Mouse (Mus musculus) gastrocnemius, adult 2 months (tissue): ENCODE results near the gene Slc12a7. TPM values are rescaled to one million over a fixed set of nuclear protein-coding genes. Genes with fewer than 3 reads are reported as not detected.
"Not testable (repeated sequence)": the region's sequence is repeated elsewhere in the genome, so short reads cannot be mapped to it uniquely, and the experiment has no call there.

Experiments used
- DNase-seq: peaks from one replicate; pipeline ENCODE4 v3.0.0; 2022
- H3K27ac ChIP-seq: fragments of 200-600 bp; 2 replicates; pipeline ENCODE4 v1.8.1; 2022; ENCODE audit warnings: mild to moderate bottlenecking
- H3K4me3 ChIP-seq: fragments of 200-600 bp; 2 replicates; pipeline ENCODE4 v1.8.1; 2022; ENCODE audit warnings: mild to moderate bottlenecking, moderate library complexity
- CTCF ChIP-seq: fragments of 200-600 bp; IDR thresholded peaks from 2 replicates; pipeline ENCODE4 v1.8.1; 2022; ENCODE audit warnings: antibody characterized with exemption, mild to moderate bottlenecking, moderate library complexity
- intact Hi-C: fragments of 180-260 bp; cut with DNase I; formaldehyde crosslinking; loops from one replicate; pipeline ENCODE4 v1.15.1; 2025
- total RNA-seq, 2 experiments: library from RNA; stranded (reverse); gene quantifications; 2 replicates each; pipeline ENCODE4 v1.2.3; 2021

The Slc12a7 gene
- total RNA-seq, 2 experiments from 2014 or later = 4.1 to 4.9 TPM

DNA sequence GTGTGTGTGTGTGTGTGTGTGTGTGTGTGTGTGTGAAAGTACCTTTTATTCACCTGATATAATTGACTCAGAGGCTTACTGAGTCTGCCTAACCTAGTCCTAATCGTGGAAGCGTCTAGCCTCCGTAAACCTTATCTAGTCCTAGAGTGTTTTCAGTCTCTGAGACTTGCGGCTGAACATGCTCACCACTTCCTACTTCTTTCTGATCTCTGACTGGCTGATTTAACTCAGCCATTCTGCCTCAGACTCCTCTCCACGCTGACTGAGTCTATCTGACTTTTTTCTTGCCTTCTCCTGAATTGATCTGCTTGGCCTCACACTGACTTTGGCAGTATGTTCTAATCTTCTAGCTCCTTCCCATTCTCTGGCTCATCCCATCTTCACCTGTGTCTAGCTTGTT is 7.6 kb upstream of the Slc12a7 start:
- intact Hi-C loops = loop anchor here (5.0 kb wide), 1 partner anchor 42 kb away; no protein-coding TSS in a partner anchor

DNA sequence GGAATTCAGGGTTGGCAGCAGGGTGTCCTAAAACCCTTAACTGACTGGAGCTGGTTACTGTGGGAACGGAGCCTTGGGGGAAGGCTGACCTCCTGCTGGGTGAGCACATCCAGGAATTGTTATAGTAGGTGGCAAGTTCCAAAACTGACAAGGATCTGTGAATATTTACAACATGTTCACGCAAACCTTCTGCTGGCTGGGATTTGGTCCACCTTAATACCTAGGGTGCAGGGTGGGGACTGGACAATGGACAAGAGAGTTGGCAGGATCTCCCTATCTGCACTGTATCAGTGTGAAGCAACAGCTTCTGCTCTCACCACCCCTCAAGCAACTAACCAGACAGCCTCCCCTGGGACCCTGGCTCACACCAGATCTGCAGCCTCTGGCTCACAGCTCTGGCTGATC is 5.3 kb upstream of the Slc12a7 start:
- Histone ChIP-seq H3K27ac (peak overlapping the region; percentile 71), H3K4me3 (no peak overlapping the region)
- DNase-seq = peak; percentile 67
- no peak for TF ChIP-seq CTCF
- intact Hi-C loops = loop anchor here (5.0 kb wide), 1 partner anchor 40 kb away; no protein-coding TSS in a partner anchor

More for the DNA sequence above, 7.6 kb upstream of the Slc12a7 start:
- Histone ChIP-seq H3K27ac (no peak overlapping the region), H3K4me3 (no peak overlapping the region)
- no peak for DNase-seq
- no peak for TF ChIP-seq CTCF

DNA sequence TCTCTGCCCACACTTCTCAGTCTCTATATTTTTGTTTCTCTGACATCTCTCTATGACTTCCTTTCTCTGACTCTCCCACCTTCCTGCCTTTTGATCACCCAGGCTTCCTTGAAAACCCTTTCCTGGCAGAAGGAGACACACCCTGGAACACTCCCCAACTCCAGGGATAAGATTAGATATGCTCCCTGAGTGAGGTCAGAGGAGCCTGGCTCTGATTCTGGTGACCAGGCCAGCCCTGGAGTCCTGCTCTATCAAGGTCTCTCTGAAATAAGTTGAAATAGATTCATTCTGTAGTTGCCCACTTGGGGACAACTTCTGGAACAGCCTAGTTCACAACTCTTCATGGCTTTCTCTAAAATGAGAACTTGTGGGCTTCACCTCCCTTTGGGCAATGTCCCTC is 4.3 kb upstream of the Slc12a7 start:
- Histone ChIP-seq H3K4me3 (no peak overlapping the region), H3K27ac (peak overlapping the region; percentile 63)
- intact Hi-C loops = loop anchor here (5.0 kb wide), 1 partner anchor 39 kb away; no protein-coding TSS in a partner anchor
- no peak for TF ChIP-seq CTCF
- DNase-seq = no peak

DNA sequence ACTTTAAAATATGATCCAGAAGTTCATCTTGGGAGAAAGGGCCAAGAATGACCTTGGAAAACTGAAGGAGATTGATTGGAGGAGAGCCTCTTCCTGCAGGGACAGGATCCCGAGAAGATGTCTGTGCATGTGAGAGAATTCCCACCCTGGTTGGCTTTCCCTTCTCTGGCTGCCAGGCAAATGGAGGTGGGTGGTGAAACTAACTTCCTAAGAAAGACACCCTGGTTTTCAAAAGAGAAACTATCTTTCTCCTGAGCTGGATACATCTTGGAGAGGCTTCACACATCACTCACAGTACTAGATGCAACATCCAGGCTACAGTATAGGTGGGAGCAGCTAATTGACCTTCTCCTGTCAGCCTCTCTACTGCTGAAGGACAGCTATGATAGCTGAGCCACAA is 2.0 kb upstream of the Slc12a7 start:
- TF ChIP-seq CTCF = no peak
- intact Hi-C loops = no loop called here
- DNase-seq = no peak
- no peak overlapping the region for H3K27ac ChIP-seq
- H3K4me3 ChIP-seq = no peak overlapping the region

DNA sequence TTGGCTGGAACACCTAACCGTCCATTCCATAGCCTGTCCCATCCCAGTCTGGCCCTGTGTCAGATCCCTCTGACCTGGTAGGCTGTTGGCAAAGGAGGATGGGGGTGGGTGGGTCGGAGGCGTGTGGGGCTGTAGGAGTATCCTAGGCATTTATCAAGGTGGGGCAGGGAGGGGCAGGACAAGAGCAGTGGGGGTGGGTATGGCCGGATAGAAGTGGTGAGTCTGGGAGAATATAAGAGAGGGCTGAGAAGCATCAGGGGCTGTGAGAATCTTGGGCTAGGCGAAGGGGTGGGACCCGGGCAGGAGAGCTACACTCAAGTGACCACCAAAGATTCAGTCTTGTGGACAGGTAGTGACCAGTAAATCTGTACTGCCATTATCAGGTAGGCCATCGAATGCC is 659 bp upstream of the Slc12a7 start:
- Histone ChIP-seq H3K4me3 (peak overlapping the region; percentile 69), H3K27ac (peak overlapping the region; percentile 57)
- intact Hi-C loops = no loop called here
- no peak for DNase-seq
- TF ChIP-seq CTCF = no peak

DNA sequence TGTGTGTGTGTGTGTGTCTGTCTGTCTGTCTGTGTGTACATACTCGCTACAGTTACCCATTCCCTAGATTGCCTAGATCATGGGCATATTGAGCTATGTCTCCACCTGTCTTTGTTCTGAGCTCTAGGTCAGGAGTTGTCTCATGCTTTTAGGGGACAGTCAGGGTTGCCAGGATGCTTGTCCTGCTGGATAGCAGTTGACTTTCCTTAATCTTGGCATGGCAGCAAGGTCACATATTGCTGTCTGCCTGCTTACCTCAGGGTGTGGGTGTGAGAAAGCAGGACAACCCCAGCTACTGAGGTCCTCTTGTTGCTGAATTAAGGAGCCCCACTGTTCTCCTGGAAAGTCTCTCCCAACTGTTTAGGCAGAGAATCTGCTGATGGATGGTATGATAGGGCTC is 1.5 kb downstream of the Slc12a7 start:
- Histone ChIP-seq H3K27ac (no peak overlapping the region), H3K4me3 (no peak overlapping the region)
- TF ChIP-seq CTCF = no peak
- intact Hi-C loops = no loop called here
- no peak for DNase-seq

DNA sequence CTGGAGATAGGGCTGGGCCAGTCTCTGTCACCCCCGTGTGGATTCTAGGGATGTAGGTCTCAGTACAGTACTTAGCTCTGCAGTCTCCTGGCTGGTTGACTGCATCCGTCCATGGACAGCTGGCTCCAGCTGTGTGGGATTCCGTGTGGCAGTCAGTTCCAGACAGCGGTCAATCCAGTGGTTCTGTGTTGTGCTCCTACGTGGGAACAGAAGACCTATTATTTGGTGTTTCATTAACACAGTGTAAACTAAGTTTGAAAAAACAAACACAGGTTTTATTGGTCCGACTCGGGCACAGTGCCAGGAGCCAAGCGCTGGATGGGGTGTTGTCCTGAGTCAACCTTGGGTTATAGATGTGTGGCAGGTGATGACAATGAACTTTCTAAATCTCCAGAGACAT is 2.4 kb downstream of the Slc12a7 start:
- no peak overlapping the region for H3K27ac ChIP-seq
- TF ChIP-seq CTCF = no peak
- no peak overlapping the region for H3K4me3 ChIP-seq
- no peak for DNase-seq
- intact Hi-C loops = no loop called here

DNA sequence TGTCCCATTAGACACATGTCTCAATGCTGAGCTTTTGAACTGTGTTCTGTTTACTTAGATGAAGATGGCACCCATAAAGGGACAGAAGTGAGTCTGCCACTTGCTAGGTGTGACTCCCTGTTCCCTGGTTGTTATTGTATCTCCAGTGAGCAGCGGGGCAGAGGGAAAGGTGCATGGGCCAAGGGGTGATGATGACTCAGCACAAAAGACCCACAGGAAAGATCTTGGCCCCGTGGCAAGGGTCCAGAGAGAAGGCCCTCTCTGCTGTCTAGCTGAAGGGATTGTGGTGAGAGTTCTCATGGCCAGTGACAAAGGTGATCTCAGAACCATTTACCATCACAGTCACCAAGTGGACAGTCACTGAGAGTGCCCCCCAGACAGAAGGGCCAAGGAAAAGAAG is 3.0 kb downstream of the Slc12a7 start:
- no peak for TF ChIP-seq CTCF
- no peak overlapping the region for H3K4me3 ChIP-seq
- H3K27ac ChIP-seq = no peak overlapping the region
- intact Hi-C loops = no loop called here
- DNase-seq = no peak

DNA sequence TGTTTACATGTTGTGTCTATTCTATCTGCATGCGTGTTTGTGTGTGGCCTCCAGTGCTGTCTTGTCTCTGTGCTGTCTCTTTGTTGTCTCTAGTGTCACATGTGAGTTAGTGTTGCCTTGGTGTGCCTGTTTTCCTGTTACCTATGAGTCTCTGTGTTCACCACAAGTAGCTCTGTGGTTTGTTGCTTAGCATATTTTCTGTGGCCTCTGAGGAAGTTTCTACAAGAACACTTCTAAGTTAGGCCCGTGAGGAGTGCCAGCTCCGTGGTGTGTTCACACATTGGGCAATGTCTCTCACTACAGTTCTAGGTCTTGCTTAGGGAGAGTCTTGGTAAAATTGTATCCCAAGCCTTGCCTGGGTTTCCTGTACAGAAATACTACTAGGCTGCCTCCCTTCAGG is 4.0 kb downstream of the Slc12a7 start:
- DNase-seq = no peak
- H3K4me3 ChIP-seq = no peak overlapping the region
- no peak overlapping the region for H3K27ac ChIP-seq
- intact Hi-C loops = no loop called here
- TF ChIP-seq CTCF = no peak

DNA sequence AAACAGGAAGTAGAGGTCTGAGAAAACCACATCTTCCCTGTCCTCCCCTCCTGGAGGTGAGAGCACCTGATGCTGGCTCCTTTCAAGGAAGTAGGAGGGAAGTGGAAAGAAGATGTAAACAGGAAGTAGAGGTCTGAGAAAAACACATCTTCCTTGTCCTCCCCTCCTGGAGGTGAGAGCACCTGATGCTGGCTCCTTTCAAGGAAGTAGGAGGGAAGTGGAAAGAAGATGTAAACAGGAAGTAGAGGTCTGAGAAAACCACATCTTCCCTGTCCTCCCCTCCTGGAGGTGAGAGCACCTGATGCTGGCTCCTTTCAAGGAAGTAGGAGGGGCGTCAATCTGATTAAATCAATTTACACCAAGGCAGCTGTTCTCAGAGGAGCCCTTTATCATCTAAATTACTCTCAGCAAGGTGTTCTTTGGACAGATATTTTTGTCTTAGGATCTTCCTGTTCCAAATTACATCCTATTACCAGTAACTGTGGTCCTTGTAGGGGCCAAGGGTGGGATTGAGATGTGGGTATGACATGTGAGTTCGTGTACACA is 7.6 kb downstream of the Slc12a7 start:
- H3K4me3 ChIP-seq, intact Hi-C loops, DNase-seq, H3K27ac ChIP-seq: not testable (repeated sequence)

DNA sequence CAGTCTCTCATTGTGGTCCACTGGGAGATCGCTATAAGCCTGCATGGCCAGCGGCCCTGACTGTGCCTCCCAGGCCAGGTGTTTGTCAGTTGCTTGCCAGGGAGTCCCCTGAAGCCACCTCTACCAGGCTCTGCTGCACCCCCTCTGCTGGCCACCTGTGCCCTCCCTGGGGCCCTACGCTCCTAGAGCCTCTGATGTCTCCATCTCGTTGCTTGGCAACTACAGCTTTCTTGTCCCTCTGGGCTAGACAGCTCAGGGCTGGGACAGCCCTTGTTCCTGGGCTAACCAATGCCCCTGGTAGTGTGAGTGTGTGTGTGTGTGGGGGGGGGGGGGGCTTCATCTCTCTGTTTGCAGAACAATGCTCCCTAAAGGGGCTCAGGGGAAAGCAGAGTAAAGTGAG is 10.1 kb downstream of the Slc12a7 start:
- Histone ChIP-seq H3K27ac (no peak overlapping the region), H3K4me3 (no peak overlapping the region)
- intact Hi-C loops = no loop called here
- DNase-seq = no peak
- no peak for TF ChIP-seq CTCF

DNA sequence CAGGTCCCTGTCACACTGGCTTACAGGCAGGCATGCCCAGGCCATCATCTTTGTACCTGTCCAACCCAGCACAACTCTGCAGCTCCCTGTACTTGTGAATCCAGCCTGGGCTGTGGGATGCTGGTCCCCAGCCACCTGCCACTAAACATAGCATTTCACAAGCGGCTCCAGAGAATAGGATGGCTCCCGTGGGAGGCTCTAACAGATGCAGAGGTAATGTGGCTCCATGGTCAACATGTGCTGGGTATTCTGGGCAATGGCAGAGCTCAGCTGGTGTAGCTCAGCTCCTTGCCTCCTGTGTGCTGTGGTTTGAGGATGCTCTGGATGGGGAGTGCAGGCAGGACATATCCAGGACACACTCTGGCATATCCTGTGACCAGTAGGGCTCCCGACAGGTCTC is 10.8 kb downstream of the Slc12a7 start:
- intact Hi-C loops = no loop called here
- no peak overlapping the region for H3K4me3 ChIP-seq
- no peak for DNase-seq
- no peak for TF ChIP-seq CTCF
- no peak overlapping the region for H3K27ac ChIP-seq

DNA sequence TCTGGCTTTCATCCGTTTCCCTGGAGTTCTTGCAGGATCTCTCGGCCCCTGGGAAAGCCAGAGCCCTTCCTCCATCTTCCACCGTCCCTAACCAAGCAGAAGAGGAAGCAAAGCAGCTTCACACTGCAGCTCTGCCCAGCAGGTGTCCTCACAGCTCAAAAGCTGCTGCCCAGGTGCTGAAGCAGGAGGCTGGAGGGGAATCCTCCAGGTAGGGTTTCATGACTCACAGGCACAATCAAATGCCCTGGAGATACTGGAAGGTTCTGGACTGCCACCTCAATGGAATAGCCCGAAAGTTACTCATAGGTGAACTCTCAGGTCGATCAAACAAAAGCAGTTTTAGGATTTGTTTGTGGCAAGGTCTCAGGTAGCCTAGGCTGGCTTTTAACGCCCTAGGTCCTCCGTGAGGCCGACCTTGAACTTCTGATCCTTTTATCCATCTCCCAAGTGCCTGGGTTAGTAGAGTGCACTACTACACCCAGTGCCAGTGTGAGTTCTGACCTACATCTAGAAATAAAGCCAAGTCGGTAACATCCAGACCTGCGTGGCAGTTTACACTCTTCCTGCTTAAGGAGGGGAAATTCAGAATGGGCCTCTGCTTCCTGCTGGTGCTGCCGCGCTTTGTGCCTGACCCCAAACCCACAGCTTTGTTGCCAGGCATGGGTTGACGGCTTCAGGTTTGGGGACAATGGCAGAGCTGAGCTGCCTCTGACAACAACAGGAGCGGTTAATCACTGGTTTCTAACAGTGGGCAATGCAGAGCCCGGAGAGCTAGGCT is 16.0 kb downstream of the Slc12a7 start:
- Histone ChIP-seq H3K4me3 (no peak overlapping the region), H3K27ac (peak overlapping the region; percentile 5; the same call in 1 of the 2 replicates)
- DNase-seq = no peak
- intact Hi-C loops = no loop called here
- peak; percentile 44 for TF ChIP-seq CTCF

DNA sequence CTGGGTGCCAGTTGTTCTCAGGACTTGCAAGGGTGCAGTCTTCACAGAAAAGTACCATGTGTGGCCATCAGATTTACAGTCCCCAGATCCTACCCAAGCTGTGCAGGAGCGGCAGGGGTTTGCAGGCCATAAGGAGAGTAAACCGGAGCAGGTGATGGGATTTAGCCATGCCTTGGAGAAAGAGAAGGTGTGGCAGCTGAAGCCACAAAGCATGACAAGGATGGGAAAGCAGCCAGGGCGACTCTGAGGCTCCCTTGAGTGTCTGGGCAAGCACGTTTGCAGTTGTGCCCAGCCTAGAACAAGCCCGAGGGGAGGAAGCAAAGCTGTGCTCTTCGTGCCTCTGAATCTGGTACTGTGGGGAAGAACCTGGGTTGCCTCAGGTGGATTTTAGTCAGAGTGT is 17.5 kb downstream of the Slc12a7 start:
- Histone ChIP-seq H3K4me3 (no peak overlapping the region), H3K27ac (no peak overlapping the region)
- DNase-seq = no peak
- TF ChIP-seq CTCF = no peak
- intact Hi-C loops = no loop called here
